Mouse (Mus musculus): Measurements from ENCODE around the gene Rpl38.

Rpl38 gene

DNA sequence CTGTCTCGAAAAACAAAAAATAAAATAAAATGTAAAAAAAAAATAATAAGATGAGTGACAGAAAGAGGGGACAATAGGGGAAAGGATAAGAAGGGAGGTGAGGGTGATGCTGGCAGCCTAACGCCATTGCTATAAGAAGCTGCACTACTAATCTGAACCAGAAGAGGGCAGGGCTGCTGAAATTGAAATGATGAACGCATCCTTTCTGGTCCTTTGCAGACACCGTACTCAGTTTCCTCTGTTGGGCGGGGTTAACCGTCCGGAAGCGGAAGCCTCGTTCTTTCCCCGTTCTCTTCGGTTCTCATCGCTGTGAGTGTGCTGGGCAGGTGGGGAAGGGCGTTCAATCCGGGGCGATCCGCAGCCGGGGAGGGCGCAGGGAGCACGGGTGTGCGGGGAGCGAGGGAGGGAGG, at the start of gene Rpl38:
TSS of gene Rpl38 (plus strand) at position 224 of the 410 bp plus-strand sequence.
- DNase-seq (ENCODE audit: low read depth, low spot score) = peak; percentile 97

DNA sequence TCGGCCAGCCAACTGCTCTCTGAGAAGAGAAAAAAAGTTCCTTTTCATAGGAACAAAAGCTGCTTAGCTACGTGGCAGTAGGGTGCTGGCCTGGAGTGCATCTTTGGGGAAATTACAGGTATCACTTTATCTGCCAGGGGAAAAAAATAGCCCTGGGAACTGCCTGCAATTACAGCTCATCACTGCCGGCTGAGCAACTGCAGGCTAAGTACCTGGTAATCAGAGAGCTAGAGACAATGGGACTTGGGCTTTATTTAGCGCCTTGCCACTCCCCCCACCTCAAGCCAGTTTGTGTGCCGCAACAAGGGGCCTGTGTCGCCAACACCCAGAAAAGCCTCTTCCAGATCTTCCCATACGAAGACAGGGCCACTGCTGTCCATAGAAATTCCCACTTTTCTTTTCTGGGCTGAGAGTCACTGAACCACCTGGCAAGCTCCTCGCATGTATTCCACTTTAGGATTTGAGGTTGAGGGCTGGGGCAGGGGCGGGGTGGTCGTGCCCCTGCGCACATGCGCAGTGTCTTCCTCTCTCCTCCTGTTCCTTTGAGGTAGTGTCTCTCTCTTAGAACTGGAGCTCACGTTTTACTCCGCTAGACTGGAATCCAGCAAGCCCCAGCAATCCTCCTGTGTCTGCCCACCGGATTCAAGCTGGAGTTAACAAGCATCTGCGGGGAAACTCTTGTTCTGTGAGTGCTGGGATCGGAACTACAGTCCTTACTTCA, 49.5 kb upstream of the Rpl38 start:
- peak; percentile 78 for DNase-seq (ENCODE audit: low read depth, low spot score)

- no peak for DNase-seq (ENCODE audit: low read depth, low spot score)
Measured at GRCm38 (mm10) chr11:114626071-114626690, 42.1 kb upstream of the Rpl38 start.

DNA sequence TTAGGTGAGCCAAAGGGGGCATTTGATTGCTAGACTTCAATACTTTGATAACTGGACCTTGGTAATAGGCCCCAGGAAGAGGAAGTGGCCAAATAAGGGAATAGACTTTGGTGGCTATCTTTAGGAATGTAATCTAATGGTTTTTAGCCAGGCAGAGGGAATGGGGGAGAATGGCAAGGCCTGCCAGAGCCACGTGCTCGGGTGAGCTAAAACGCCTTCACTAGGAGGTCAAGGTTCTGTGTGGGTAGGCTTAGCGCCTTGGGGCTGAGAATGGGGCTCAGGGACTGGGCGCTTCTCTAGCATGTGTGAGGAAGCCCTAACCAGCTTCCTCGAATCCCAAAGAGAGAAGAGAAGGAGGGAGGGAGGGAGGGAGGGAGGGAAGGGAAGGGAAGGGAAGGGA, 41.3 kb upstream of the Rpl38 start:
- DNase-seq (ENCODE audit: low read depth, low spot score) = no peak

DNA sequence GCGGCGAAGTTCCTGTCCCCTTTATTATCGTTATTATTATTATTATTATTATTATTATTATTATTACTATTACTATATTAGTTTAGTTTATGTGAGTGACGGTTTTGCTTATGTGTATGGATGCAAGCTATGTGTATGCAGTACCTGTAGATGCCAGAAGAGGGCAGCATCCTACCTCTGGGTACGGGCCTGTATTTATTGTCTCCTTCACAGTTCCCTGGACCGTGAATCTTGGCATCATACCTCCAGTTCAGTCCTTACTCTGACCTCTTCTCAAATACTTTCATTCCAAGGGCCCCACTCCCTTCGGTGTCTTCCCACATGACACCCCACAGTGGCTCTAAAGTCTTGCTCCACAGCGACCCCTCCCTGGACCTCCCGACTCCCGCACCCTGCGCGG, 40.3 kb upstream of the Rpl38 start:
- DNase-seq (ENCODE audit: low read depth, low spot score) = peak; percentile 84

DNA sequence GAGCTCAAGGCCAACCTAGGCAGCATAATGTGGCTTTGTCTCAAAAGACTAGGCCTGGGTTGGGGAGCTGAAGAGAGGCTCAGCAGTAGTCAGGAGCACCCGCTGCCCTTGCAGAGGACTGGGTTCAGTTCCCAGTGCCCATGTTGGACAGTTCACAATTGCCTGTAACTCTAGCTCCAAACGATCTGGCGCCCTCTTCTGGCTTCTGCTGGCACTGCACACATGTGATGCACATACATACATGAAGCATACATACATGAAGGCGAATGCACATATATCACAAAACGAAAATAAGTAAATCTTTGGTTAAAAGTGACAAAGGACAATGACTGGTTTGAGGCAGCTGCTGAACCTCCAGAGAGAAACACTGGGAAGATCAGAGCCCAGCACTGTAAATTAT, 38.3 kb upstream of the Rpl38 start:
- DNase-seq (ENCODE audit: low read depth, low spot score) = peak; percentile 77

DNA sequence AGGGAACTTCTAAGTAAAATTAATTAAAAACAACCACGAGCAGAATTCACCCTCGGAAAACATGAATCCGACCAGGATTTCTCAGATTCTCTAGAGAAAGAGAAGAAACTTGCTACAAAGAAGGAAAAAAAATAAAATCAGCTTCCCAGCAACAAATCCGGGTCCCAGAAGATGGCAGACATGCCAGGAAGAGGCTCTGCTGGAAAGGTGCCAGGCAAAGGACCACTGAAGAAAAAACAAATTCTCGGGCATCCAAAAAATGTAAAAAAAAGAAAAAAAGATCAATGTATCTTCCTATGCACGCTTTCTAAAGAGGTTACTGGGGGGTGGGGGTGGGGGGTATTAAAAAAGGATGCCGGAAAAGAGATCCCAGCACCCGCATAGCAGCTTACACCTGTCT, 36.1 kb upstream of the Rpl38 start:
- DNase-seq (ENCODE audit: low read depth, low spot score) = no peak

DNA sequence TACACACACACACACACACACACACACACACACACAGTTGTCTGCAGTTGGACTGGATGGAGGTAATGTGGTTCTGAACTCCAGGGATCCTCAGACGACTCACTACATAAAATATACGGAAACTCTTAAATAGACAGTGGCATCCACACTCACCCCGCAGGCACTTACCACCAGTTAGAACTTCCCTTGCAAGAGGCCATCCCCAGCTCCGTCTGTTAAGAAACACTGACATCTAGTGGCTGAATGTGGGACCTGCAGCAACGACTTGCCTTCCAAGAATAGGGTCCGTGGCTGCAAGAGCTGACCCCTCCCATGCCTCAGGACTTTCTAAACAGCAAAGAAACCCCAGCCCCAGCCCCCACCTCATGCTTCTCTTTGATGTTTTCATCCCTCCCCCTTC, 32.0 kb upstream of the Rpl38 start:
- peak; percentile 95 for DNase-seq (ENCODE audit: low read depth, low spot score)

GRCm38 (mm10) chr11:114636727-114637505, 31.4 kb upstream of the Rpl38 start:
- DNase-seq (ENCODE audit: low read depth, low spot score) = no peak

- DNase-seq (ENCODE audit: low read depth, low spot score) = no peak
Measured at GRCm38 (mm10) chr11:114638647-114639290, 29.6 kb upstream of the Rpl38 start.

GRCm38 (mm10) chr11:114639681-114640103, 28.6 kb upstream of the Rpl38 start:
- peak; percentile 51 for DNase-seq (ENCODE audit: low read depth, low spot score)

DNA sequence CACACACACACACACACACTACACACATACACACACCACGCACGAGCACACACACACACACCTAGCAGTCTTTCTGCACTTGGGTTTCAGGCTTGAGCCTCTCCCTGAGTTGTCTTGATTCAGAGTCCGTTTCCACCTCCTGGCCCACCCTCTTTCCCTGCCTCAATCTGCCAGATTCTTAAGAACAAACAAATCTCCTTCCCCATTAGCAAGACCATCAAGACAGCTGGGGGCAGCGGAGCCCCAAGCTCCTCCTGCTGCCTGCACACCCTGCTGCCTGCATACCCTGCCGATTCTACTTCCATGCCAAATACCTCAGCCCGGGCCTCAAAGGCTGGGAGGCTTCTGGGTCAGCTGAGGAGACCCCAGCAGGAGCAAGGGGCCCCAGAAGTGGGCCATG, 27.7 kb upstream of the Rpl38 start:
- peak; percentile 58 for DNase-seq (ENCODE audit: low read depth, low spot score)

DNA sequence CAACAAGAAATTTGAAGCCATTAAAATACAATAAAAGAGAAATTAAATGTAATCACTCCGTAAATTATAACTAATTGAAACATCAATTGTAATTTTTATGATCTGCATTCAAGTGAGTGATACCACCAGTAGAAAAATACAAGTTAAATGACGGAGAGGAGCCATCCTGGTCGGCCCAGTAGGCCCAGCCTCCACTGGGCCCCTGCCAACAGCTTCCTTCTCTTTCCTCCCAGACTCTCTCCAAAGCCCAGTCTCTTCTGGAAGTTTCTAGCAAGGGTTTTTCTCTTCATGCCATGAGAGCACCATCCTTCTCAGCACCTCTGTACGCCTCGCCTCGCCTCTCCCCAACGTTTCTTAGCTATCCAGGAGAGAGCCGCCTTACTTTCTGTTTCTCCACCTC, 27.2 kb upstream of the Rpl38 start:
- no peak for DNase-seq (ENCODE audit: low read depth, low spot score)

DNA sequence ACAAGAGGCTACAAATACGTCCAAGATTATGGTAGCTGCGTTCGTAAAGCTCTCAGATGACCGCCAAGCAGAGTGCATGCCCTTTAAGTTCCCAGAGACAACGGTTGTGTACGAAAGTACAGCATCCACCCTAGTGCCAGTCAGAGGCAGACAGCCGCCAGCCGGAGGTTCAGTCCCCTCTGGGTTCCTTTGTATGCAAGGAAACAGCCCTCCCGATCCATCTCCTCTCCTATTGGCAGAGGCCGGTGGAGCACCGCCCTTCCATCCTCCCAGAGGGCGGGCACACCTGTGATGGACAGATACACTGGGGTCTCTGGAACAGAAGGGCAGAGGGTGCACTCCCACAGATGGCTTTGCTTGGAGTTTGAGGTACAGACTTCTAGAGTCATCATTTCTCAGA, 26.1 kb upstream of the Rpl38 start:
- peak; percentile 73 for DNase-seq (ENCODE audit: low read depth, low spot score)

GRCm38 (mm10) chr11:114642926-114643325, 25.4 kb upstream of the Rpl38 start:
- no peak for DNase-seq (ENCODE audit: low read depth, low spot score)

GRCm38 (mm10) chr11:114644122-114644521, 24.2 kb upstream of the Rpl38 start:
- DNase-seq (ENCODE audit: low read depth, low spot score) = no peak

- no peak for DNase-seq (ENCODE audit: low read depth, low spot score)
Measured at GRCm38 (mm10) chr11:114649510-114649909, 18.8 kb upstream of the Rpl38 start.

DNA sequence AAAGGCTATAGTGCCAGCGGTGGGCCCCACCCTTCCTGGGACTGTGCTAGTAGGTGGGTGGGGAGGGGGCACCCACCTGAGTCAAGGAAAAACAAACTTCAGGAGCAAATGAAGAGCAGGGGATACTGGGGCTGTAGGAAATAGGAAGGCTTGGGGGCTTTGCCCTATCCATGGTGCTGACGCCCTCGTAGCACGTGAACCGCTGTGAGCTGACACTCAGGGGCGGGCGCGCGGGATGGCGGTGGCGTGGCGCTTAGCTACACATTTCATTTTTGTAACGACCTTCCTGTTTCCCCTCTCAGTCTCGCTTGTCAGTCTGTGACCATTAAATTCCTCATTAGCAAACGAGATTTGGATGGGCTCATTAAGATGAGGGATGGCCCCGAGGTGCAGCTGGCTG, 15.8 kb upstream of the Rpl38 start:
- DNase-seq (ENCODE audit: low read depth, low spot score) = peak; percentile 63

- no peak for DNase-seq (ENCODE audit: low read depth, low spot score)
Measured at GRCm38 (mm10) chr11:114653664-114654063, 14.7 kb upstream of the Rpl38 start.

GRCm38 (mm10) chr11:114654552-114654951, 13.8 kb upstream of the Rpl38 start:
- DNase-seq (ENCODE audit: low read depth, low spot score) = peak; percentile 60

GRCm38 (mm10) chr11:114655350-114656008, 12.8 kb upstream of the Rpl38 start:
- DNase-seq (ENCODE audit: low read depth, low spot score) = no peak

Data from ZHBTc4 (cell line).